Mouse (Mus musculus) spleen, postnatal 14 days (tissue): ENCODE measurements around the gene Tril.

Source experiments
- DNase-seq, 2 experiments: peaks; one replicate each; pipeline ENCODE4 v3.0.0; 2021 to 2022; ENCODE audit warnings: low spot score in 2 of 2

Tril gene

DNA sequence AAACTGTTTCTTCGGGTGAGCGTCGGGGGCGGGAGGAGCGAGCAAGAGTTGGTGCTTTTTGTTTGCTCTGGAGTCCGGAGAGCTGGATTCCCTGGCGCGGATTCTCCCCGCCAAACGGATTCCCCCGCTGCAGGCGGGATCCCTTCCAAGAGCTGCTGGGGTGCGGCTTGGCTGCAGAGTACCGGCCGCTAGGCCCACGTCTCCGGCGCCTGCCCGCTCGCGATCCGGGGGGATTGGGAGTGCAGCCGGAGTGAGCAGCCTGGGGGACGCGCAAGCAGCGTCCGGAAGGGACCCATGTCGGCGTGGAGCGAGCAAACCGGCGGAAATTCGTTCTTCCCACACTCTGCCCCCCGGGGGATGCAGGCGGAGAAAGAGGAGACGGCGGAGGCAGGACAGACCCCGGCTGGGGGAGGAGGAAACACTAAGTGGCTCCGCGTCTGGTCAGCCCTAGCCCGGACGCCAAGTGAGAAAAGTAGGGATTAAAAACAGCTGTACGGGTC is at the start of gene Tril:
Gene Tril (minus strand): TSS at position 345 of the 500 bp plus-strand sequence.
- no peak for DNase-seq

DNA sequence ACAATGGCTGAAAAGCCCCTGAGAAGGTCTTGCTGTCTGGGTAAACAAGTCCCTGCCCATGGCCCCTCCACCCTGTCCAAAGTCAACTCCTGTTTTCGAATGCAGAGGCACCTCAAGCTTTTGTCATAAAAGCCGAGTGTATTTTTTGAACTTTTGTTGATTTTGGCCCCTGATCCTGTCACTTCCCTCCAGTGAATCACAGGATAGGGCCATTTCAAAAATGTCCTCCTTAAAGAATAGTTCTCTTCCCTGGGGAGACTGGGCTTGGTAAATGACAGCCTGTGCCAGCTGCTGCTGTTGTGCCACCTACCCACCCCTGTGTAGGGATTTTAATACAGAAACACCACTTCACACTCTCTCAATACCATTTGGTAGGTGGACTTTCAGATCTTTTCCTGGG is 42.4 kb upstream of the Tril start:
- DNase-seq = no peak

DNA sequence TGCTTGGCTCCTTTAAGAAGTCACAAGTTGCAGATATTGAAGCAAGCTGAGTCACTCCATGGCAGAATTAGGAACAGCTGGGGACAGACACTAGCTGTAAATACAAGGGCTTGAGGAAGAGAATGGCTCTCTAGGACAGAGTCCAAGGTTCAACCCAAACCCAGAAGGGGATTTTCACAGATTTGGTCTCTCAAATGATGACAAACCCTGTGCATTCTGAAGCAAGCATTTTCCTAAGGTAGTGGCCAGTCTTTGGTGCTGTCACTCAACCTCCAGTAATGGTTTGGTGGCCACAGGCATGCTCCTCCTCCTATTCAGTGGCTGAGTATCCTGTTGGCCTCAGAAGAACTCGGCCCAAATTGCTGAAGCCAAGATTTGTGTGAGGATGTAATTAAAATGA is 38.5 kb upstream of the Tril start:
- DNase-seq = no peak

DNA sequence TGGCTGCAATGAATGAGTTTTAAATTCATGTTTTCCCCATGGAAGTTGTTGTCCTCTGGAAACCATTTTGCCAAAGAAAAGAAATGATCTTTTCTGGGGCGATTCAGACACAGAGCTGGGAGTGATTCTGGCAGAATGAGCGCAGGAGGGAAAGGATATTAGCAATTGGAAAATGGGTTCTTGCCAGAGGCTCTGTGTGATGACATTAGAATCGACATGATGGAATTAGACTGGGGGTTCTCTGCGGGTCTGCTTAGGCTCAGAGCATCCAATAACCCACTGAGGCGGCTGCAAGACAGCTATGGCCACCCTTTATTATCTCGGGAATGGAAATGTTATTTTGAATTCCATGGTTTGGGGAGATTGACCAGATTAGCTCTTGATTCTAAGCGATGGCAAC is 37.2 kb upstream of the Tril start:
- no peak for DNase-seq

DNA sequence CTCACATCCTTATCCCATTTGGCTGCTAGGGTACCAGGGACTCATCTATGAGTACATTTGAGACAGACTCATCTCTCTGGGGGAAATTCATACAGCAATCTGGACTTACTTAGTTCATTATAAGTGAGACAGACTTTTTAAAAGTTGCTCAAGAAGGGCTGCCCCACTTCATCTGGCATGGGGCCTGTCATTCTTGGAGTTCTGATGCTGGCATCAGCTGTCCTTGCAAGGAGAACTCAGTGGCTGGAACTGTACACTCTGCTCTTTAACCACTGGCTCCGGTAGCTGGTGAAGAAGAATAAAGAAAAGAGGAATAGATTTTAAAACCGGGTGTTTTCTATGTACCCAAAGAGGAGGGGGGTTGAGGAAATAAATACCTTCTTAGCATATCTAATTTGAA is 36.1 kb upstream of the Tril start:
- DNase-seq = no peak

DNA sequence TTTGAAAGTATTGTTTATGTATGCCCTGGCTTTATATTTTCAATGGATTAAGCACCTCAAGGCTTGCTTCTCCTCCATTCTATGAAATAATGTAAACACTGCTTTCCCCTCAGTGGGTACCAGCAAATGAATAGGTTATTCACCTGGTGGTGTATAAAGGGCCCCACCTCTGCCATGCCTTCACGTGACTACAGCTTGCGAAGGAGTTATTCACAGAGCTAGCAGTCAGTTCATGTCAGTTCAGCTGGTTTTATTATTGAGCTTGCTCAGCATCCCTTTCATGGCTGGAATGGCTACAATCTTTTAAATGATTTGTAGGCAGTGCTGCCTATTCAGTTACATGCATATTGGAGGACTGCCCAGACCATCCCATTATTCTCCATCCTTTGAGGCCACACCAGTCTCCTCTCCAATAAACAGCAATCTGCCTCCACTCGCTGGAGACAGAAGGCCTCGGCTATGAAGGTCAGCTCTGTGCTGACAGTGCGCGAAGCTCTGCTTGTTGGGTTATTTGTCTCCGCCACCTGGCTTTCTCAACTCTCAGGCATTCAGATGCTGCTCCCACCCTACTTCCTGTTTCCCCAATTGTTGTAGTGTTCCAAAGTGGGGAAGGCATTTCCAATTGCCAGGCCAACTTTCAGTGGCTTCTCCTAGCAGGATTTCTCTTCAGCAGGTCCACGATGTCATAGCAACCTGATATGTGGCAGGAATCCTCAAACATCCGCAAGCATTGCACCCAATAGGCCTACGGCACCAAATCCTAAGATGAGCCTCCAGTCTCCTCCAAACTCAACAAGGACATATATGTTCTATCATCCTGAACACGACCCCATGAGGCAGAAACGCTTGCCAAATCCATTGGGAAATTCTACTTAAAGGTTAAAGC is 34.6 kb upstream of the Tril start:
- DNase-seq = no peak

DNA sequence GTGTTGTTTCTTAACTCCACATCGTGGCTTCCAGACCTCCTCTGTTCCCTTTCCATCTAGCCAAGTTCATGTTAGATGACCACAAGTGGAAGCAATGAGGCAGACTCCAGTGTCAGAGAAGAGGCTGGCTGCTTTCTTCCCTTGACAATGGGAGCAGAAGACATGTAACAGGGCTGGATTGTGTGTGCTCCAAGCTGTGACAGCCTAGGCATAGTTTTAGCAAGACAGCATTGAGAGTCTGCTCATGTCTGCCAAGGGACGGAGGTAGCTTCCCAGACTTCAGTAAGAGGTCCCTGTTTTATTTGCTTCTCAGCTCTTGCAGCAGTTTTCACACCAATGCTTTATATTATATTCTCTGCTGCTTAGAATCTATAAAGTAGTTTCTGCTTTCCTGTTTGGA is 33.6 kb upstream of the Tril start:
- no peak for DNase-seq

DNA sequence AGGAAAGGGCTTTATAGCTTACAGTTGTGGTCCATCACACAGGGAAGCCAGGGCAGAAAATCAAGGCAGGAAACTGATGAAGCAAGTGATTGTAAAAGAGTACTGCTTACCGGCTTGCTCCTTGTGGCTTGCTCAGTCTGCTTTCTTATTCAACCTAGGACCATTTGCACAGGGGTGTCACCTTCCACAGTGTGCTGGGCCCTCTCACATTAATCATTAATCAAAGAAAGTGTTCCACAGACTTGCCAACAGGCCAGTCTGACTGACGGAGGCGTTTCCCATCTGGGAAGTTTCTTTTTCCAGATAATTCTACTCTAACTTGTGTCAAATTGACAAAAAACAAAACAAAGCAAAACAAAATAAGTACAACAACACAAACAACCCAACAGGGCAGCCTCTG is 32.9 kb upstream of the Tril start:
- no peak for DNase-seq

DNA sequence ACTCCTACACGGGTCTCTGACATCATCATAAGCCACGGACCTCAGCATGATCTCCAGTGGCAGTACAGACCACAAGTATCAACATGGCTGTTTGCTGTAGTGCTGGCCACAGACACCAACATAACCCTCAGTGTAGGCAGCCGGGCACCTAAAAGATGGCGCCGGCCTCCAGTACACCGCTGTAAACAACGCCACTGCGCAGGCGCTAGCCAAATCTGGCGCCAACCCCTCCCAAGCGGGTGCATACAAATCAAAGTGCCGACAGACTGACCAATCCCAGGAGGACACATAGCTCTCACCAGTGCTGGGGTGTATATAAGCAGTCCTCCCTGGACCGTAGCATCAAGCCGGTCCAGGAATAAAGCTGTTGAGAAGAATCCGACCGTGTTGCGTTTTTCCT is 24.0 kb upstream of the Tril start:
- DNase-seq = no peak

DNA sequence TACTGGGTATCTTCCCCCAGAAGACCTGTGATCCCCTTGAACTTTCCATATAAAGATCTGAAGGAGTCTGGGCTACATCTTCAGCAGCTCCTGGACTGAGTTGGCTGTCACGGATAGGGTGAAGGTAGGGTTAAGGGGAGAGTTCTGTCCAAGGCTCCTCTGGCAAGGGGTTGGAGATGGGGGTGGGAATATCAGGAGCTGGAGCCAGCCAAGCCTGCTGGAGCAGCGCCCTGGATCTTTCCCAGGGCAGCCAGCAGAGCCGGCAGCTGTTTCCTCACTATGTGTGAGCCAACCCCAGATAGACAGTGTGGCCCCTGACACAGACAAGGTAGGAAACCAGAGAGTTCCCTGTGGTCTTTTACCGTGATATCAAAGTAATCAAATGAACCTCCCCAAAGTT is 4.6 kb upstream of the Tril start:
- DNase-seq = no peak

DNA sequence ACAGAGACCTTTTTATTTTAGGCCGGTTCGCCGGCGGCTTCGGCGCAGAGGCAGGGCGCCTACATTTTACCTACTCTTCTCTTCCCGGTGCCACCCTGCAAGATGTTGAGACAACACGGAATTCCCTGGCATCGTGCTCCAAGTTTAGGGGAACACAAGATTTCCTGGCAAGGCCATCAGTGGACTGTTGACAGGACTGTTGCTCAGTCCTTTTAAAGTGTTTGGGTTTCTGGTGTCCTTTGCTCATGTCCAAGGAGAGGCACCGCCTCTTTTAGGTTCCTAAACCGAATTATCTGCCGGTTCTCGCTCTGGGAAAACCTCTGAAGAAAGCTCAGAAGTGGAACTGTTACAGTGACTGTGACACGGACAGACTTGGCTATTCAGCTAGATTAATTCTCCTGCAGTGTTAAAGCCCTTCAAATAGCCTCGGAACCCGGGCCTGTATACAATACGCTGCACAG is 441 bp upstream of the Tril start:
- DNase-seq = no peak

DNA sequence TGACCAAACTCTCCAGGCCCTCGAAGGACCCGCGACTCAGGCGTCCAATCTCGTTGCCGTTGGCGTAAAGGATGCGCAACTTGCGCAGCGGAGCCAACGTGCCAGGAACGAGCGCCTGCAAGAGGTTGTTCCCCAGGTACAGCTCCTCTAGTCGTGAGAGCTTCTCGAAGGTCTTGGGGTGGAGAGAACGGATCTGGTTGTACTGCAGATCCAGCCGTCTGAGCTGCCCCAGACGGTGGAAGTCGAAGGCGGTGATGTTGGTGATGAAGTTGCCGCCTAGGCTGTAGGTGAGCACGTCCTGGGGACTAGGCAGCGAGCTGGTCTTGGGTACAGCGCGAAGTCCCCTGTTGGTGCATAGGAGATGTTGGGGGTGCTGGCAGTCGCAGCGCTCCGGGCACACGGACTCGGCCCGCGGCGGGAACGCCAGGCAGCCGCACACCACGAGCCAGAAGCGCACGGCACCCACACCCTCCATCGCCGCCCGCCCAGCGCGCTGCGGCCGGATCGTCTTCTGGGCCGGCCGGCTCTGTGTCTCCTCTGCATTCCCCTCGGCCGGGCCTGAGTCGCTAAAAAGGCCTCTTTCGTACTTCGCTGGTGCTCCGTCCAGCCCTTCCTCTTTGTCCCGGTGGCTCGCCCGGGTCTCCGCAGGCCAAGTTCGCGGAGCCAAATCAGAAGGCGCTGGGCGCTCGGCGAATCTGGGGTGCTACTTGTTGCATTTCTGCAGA is 707 bp downstream of the Tril start:
- no peak for DNase-seq

DNA sequence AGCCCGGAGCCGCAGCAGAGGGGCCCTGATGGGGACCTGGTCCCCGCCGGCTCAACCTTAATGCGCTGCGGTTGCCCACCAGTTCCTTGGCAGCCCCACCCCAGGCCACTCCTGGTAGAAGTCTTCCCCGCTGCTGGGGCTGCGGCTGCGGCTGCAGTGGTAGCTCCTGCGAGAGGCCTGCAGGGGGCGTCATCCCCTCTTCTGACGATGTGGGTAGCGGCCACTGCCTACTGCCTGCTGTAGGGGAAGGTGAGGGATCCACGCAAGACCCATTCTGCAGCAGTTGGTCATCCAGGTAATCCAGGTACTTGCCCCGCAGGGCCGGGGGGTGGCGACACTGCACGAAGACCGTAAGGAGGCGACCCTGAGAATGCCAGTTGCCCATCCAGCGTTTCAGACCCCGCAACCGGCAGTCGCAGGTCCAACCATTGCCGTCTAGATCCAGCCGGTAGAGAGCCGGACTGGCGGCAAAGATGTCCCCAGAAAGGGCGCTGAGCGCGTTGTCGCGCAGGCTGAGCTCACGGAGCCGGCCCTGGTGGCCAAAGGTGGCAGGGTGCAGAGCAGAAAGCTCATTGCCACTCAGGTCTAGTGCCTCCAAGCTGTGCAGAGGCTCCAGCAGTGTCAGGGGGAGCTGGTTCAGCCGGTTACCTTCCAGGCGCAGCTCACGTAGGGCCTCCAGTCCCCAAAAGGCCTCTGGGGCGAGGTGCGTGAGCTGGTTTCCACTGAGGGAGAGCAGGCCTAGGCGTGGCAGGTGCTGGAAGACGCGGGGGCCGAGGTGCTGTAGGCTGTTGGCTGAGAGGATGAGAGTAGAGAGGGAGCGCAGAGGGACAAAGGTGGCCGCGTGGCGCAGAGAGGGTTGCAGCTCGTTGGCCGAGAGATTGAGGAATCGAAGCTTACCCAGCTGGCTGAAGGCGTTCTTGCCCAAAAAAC is 1.6 kb downstream of the Tril start:
- DNase-seq = no peak

DNA sequence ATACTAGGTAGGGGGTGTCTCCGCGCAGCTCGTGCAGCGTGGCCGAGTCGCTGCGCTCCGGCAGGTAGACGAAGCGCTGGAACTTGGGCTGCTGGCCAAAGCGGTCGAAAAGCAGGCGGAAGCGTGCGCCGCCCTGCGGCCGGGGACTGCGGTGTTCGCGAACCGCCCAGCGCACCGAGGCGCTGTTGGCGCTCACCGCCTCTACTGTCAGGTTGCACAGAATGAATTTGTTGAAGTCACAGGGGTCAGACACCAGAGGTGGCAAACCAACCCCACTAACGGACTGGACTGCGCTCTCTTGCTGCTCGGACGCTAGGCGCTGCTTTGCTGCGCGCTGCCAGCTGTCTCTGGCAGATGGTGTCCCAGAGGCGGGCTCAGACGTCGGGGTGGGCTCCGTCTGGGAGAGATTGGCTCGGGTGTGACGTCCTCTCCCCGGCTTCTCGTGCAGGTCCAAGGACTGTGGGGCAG is 2.3 kb downstream of the Tril start:
- no peak for DNase-seq

DNA sequence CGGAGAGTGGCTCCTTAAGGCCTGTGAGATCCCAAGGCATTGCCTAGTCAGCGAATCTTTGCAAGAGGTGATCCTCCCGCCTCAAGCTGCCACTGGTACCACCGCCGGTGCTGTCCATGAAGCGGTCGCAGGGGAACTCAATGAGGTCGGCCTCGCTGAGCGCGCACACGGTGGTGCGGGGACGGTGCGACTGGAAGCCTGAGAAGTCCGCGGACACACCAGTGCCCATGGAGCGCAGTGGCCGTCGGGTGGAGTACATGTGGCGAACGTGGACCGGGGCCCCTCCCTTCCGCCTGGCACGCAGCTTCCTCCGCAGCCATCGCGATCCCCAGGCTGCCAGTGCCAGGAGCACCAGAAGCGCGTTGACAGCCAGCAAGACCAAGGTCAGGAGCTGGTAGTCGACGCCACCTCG is 2.9 kb downstream of the Tril start:
- no peak for DNase-seq

DNA sequence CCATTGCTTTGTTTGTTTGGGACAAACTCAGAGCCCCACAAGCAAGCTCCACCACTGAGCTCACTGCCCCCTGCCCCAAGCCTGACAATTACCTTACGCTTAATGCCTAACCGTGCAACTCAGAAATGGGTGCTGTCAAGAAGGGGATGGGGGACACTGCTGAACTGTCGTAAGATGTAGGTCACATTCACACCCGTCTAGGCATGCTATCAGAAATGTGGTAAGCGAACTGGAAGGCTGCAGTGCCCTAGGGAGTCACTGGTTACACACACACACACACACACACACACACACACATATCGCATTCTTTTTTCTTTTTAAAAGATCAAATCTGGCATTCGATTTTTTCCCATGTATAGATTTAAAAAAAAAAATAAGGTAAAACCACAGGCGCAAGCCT is 4.0 kb downstream of the Tril start:
- no peak for DNase-seq

DNA sequence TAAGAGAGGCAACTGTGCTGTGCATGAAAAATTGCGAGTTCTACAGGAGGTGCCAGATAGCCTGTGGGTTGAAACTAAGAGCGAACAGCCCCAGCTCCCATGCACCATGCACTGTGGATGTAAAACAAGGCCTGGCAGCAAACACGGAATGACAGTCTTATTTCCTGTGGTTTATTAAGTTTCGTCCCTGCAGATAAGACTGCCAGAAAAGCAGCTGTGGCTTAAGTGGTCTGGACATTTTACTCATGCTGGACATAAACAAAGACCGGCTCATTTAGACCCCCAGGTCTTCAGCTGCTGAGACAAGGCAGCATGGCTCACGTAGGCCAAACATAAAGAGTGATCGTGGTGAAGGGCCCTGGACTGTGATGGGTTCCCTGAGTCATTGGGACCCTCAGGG is 4.9 kb downstream of the Tril start:
- no peak for DNase-seq

DNA sequence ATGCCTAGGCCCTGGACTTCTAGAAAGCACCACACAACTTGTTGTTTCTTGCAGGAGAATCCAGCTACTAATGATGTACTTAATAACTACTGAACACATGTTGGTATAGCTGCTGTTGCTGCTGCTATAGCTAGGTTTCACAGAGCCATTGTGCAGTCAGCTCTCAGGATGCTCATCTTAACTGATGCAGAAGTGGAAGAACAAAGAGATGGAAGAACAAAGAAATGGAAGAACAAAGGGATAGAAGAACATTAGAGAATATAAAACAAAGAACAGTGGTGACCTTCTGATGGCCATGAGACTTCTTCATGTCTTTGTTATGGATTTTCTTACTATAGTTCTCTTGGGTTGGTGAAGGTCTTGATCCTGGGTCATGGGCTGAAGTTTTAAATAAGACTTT is 6.4 kb downstream of the Tril start:
- no peak for DNase-seq

DNA sequence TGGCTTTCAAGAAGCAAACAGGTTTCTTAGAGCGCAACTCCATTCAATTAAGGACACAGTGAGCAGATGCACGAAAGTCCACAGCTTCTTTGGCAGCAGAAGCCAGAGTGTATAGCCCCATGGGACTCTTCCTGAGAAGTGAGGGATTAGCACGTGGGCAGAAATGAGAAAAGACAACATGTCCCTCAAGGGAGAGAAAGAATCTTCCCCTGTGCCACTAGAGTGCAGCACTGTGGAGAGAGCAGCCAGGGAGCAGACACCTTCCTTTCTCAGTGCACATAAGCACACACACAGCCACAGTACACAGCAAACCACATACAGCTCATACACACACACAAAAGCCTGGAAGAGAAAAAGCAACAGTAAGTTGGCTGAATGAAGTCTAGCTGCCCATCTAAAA is 8.4 kb downstream of the Tril start:
- DNase-seq = no peak

DNA sequence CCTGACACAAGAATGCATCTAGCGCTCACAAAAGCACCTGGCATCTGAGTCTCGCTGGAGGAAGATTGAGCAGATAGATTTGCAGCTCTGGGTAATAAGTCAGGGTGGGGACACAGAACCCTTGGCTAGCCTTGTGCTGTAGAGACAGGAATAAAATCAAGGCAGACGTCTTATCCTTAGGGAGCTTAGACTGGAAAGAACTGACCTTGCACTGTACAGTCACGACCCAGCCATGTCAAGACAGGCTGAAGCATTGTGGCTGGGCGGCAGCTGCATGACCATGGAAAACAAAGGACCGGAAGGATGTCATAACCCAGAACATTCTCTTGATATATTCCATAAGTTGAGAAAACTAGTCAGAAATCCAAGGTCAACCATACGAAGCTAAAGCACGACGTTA is 11.8 kb downstream of the Tril start:
- DNase-seq = no peak

DNA sequence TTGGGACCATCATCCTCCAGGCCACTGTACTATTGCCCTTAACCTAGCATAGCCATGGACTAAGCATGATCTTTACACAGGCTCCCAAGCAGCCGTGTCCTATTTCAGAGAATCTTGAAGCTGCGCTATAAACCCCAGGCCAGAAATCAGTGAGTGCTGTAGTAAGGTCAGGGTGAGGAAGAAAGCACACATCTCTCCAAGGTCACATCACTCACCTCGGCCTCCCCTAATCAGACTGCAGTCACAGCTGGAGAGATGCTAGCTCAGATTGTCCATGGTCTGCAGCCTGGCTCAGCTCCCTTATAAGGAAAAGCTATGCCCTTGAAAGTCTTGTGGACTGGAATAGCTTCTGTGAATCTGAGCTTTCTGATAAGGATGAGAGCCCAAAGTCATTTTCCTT is 13.4 kb downstream of the Tril start:
- DNase-seq = no peak

DNA sequence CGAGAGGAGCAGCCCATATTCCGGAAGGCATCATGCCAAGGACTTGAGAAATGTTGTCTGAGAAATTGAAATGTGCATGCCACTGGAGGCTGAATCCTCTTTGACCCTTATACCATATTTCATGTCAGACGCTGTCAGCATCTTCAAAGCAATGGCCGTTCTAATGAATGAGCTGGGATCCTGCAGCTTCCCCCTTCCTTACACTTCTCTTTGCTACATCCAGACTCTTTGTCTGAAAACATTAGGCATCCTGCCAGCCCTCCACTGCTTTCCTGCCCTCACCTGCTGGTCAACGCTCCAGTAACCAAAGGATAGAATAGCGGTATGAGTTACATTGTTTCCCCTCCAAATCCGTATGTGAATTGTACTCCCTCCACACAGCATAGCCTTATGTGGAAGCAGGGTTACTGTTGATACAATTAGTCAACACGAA is 14.0 kb downstream of the Tril start:
- DNase-seq = no peak
